Mouse (Mus musculus): ENCODE data around the gene H2-Ab1. TPM values are rescaled to one million over a fixed set of nuclear protein-coding genes. Genes with fewer than 3 reads are reported as not detected.

H2-Ab1 gene
- total RNA-seq, 2 experiments from 2014 or later = 1.3 to 3.1 TPM

DNA sequence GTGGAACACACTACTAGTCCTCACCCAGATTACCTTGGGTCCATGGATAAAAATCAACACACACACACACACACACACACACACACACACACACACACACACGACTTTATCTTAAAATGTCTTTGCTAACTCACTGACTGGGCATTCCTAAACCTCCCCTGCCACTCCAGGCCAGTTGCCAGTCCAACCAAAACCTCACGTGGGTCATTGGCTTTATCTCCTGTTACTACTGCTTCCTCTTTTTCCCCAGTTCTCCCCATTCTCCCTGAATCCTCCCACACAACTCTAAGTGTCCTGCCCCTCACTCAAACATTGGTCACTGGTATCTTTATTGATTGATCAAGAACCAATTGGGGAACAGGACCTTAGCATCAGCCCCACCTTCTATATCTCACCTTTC is 59.8 kb downstream of the H2-Ab1 start:
- no peak for TF ChIP-seq CTCF (IDR thresholded peaks at IDR 0.05)
- no peak for DNase-seq (ENCODE audit: extremely low spot score in 1 of 2, low spot score in 2 of 2)
- intact Hi-C loops (cut with DNase I) = no loop called here
- Histone ChIP-seq H3K4me3 (no peak overlapping the region), H3K27ac (no peak overlapping the region)

Other genes with a start within 250 kb of the H2-Ab1 start
- 10 to 100 TPM; 34.8 to 44.9 TPM for gene Ring1, start 233.0 kb upstream of the H2-Ab1 start, total RNA-seq (2021)
- gene H2-Ke6, start 229.6 kb upstream of the H2-Ab1 start, total RNA-seq (2021) = 10 to 100 TPM; 34.4 to 41.2 TPM
- gene Slc39a7, start 226.0 kb upstream of the H2-Ab1 start, total RNA-seq (2021) = 100 to 1,000 TPM in 1 of 2 experiments, 10 to 100 TPM in 1; 98.6 to 104 TPM
- gene Rxrb, start 225.9 kb upstream of the H2-Ab1 start, total RNA-seq (2021) = 10 to 100 TPM; 84.7 to 86.2 TPM
- 10 to 100 TPM; 11.3 to 15.2 TPM for gene Col11a2, start 218.3 kb upstream of the H2-Ab1 start, total RNA-seq (2021)
- gene H2-Oa, start 165.3 kb upstream of the H2-Ab1 start, total RNA-seq (2021) = under 1 TPM in 1 of 2 experiments, not detected in 1; 0.47 TPM
- gene H2-DMa, start 138.1 kb upstream of the H2-Ab1 start, total RNA-seq (2021) = 10 to 100 TPM; 23.3 to 28.2 TPM
- 100 to 1,000 TPM; 177 to 179 TPM for gene Brd2, start 135.1 kb upstream of the H2-Ab1 start, total RNA-seq (2021)
- under 1 TPM; 0.56 to 0.59 TPM for gene H2-DMb2, start 114.4 kb upstream of the H2-Ab1 start, total RNA-seq (2021)
- 1 to 10 TPM; 1.1 to 1.7 TPM for gene H2-DMb1, start 104.6 kb upstream of the H2-Ab1 start, total RNA-seq (2021)
- gene Tap1, start 70.1 kb upstream of the H2-Ab1 start, total RNA-seq (2021) = 1 to 10 TPM; 2.1 to 3.4 TPM
- 1 to 10 TPM; 1.1 to 2.0 TPM for gene Psmb9, start 69.9 kb upstream of the H2-Ab1 start, total RNA-seq (2021)
- gene Psmb8, start 60.0 kb upstream of the H2-Ab1 start, total RNA-seq (2021) = 1 to 10 TPM; 2.0 to 3.2 TPM
- 1 to 10 TPM; 7.0 to 7.8 TPM for gene Tap2, start 54.2 kb upstream of the H2-Ab1 start, total RNA-seq (2021)
- under 1 TPM; 0.16 to 0.18 TPM for gene H2-Ob, start 18.8 kb upstream of the H2-Ab1 start, total RNA-seq (2021)
- gene H2-Aa, start 30.1 kb downstream of the H2-Ab1 start, total RNA-seq (2021) = 1 to 10 TPM; 1.0 to 3.1 TPM
- 1 to 10 TPM; 1.1 to 2.1 TPM for gene H2-Eb1, start 48.2 kb downstream of the H2-Ab1 start, total RNA-seq (2021)
- gene H2-Eb2, start 68.0 kb downstream of the H2-Ab1 start, total RNA-seq (2021) = not detected
- gene Btnl2, start 97.1 kb downstream of the H2-Ab1 start, total RNA-seq (2021) = under 1 TPM; 0.65 to 0.68 TPM
- gene Btnl1, start 119.4 kb downstream of the H2-Ab1 start, total RNA-seq (2021) = not detected
- gene BC051142, start 141.1 kb downstream of the H2-Ab1 start, total RNA-seq (2021) = 1 to 10 TPM; 2.5 to 4.4 TPM
- not detected for gene Btnl4, start 219.6 kb downstream of the H2-Ab1 start, total RNA-seq (2021)

Data from left cerebral cortex, adult 2 months (tissue).